Mouse (Mus musculus) heart, embryonic 16.5 days (tissue): ENCODE measurements around the gene Plekha5. TPM values are rescaled to one million over a fixed set of nuclear protein-coding genes. Genes with fewer than 3 reads are reported as not detected.
"Not testable (repeated sequence)": the region's sequence is repeated elsewhere in the genome, so short reads cannot be mapped to it uniquely, and the experiment has no call there.

Experiments used
- ATAC-seq: fragments of 200-750 bp; cut with Nextera tagmentation; replicated peaks from 2 replicates; pipeline ENCODE4 v1.8.0; 2017; ENCODE audit warnings: moderate number of reproducible peaks; ENCODE audit not compliant: insufficient read depth, low FRiP score; ENCODE audit errors: extremely low read depth
- H3K27ac ChIP-seq: fragments of 300-500 bp; sonication (generic); 2 replicates; pipeline ENCODE4 v1.5.1; 2014; ENCODE audit warnings: mild to moderate bottlenecking, low read length, control low read depth, moderate library complexity
- H3K27me3 ChIP-seq: fragments of 300-500 bp; sonication (generic); 2 replicates; pipeline ENCODE4 v1.6.1; 2014; ENCODE audit warnings: low read length, mixed read lengths; ENCODE audit not compliant: control insufficient read depth, insufficient read depth
- H3K36me3 ChIP-seq: fragments of 300-500 bp; sonication (generic); 2 replicates; pipeline ENCODE4 v1.6.1; 2014; ENCODE audit not compliant: control insufficient read depth, insufficient read depth
- H3K4me1 ChIP-seq: fragments of 300-500 bp; sonication (generic); 2 replicates; pipeline ENCODE4 v1.6.1; 2014; ENCODE audit warnings: low read length, mixed read lengths; ENCODE audit not compliant: control insufficient read depth, insufficient read depth
- H3K4me2 ChIP-seq: fragments of 300-500 bp; sonication (generic); 2 replicates; pipeline ENCODE4 v1.6.1; 2014; ENCODE audit warnings: low read depth, mild to moderate bottlenecking, control low read depth, low read length
- H3K4me3 ChIP-seq: fragments of 300-500 bp; sonication (generic); 2 replicates; pipeline ENCODE4 v1.5.1; 2014; ENCODE audit warnings: mild to moderate bottlenecking, control low read depth, low read length
- H3K9ac ChIP-seq: fragments of 300-500 bp; sonication (generic); 2 replicates; pipeline ENCODE4 v1.6.1; 2014; ENCODE audit warnings: low read length, control low read depth
- H3K9me3 ChIP-seq: fragments of 300-500 bp; sonication (generic); replicated peaks from 2 replicates; pipeline ENCODE4 v1.6.1; 2016; ENCODE audit warnings: low read length; ENCODE audit not compliant: control insufficient read depth
- WGBS: fragments of 180-500 bp; shearing (Covaris S2); extraction: QIAGEN DNeasy Blood & Tissue Kit; methylation state at CpG from one replicate; pipeline ENCODE4 v1.1.7; 2014; 5-methylcytosine and 5-hydroxymethylcytosine counted together
- polyA plus RNA-seq: library from polyadenylated mRNA; unstranded; fragments of >200 nt; fragmentation: Nextera tagmentation; extraction: Ambion mirVana; gene quantifications from 2 replicates; pipeline ENCODE4 v1.2.1, GENCODE M21; 2015

Plekha5 gene
- polyA plus RNA-seq, 1 experiment from 2014 or later = 27.8 TPM

DNA sequence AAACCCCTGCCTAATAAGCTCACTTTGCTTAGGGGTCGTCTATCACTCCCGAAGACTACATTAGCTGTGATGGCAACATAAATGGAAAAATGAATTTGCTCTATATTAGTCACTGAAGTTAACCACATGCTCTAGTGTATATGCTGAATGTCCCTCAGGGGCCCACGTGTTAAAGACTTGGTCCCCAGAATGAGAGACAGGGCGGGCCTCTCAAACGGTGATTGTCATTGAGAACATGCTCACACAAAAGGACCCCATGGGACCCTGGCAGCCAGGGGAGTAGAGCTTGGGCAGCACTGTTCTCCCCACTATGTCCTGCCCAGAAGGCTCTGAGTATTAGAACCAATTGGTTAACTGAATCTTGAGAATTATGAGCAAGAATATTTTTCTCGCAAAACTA is 97.1 kb downstream of the Plekha5 start:
- peaks cover 3% of the 10 kb centered on the region; the same call in 1 of the 2 replicates for H3K36me3 ChIP-seq
- no peaks in the 10 kb centered on the region for H3K27me3 ChIP-seq
- H3K9me3 ChIP-seq = no peaks in the 10 kb centered on the region
- H3K27ac ChIP-seq = no peak overlapping the region
- no peak for ATAC-seq
- no peak overlapping the region for H3K9ac ChIP-seq
- WGBS = 76% methylated on average over 6 of the region's 6 CpGs
- H3K4me1 ChIP-seq = peaks cover 34% of the 10 kb centered on the region
- H3K4me2 ChIP-seq = no peak overlapping the region
- H3K4me3 ChIP-seq = no peak overlapping the region

DNA sequence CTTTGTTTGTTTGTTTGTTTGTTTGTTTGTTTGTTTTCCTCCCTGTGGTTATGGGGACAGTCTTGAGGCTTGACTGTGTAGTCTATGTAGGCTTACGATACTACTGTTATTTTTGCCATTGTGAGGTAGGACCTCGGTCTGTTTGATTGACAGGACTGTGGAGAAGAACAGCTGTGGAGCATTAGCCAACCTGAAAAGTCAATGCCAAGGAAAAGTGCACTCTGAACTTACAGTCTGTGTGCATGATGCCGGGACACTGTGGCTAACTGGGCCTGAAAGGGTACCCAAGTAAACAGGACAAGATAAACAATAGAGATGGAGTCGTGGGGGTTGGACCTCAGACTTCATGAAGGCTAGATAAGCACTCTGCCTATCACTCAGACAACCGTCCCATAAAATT is 98.0 kb downstream of the Plekha5 start:
- H3K27ac ChIP-seq = no peak overlapping the region
- H3K9ac ChIP-seq = no peak overlapping the region
- H3K9me3 ChIP-seq = no peaks in the 10 kb centered on the region
- ATAC-seq = no peak
- no peaks in the 10 kb centered on the region for H3K27me3 ChIP-seq
- H3K36me3 ChIP-seq = peaks cover 8% of the 10 kb centered on the region; the same call in 1 of the 2 replicates
- no peak overlapping the region for H3K4me3 ChIP-seq
- H3K4me1 ChIP-seq = peaks cover 30% of the 10 kb centered on the region
- H3K4me2 ChIP-seq = no peak overlapping the region
- 51% methylated on average over 5 of the region's 5 CpGs for WGBS

DNA sequence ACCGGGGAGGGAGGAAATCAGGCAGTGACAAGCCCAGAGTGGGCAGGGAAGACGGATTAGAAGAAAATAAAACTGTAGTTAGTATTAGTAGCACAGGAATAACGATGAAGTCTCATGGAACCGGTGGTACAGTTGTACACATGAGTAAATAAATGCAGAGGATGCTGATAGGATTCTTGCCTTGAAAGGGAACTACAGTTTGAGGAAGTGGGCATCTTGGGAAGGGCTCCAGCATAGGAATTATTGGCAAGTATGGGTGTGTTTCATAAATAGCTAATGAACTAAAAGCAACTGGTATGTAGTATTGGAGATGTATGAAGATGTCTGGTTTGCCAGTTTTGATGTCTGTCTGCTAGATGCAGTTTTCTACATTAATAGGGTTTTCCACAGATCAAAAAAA is 99.7 kb downstream of the Plekha5 start:
- WGBS = 75% methylated on average over 4 of the region's 4 CpGs

DNA sequence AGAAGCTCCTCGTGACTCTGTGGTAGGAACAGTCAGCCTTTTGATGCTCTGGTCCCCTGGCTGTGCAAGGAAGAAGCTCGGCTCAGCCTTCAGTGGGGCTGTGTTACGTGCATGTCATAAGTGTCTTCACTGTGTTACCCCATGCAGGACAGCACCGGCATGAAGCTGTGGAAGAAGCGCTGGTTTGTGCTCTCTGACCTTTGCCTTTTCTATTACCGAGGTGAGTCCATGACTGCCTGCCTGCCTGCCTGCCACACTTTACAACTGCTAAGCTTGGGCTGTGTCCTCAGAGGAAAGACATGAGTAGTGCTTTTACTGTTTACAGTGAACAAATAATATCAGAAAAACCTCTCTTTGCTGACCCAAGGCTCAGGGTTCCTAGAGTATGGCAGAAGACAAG is 104.6 kb downstream of the Plekha5 start:
- Histone ChIP-seq H3K27ac (no peak overlapping the region), H3K9me3 (no peaks in the 10 kb centered on the region), H3K4me2 (no peak overlapping the region), H3K27me3 (no peaks in the 10 kb centered on the region), H3K36me3 (peaks cover 23% of the 10 kb centered on the region), H3K4me1 (no peaks in the 10 kb centered on the region), H3K9ac (no peak overlapping the region), H3K4me3 (no peak overlapping the region)
- ATAC-seq = no peak
- 87% methylated on average over 6 of the region's 6 CpGs for WGBS

More for the DNA sequence above, 99.7 kb downstream of the Plekha5 start:
- Histone ChIP-seq H3K9me3 (no peaks in the 10 kb centered on the region), H3K27ac (no peak overlapping the region), H3K36me3 (peaks cover 12% of the 10 kb centered on the region), H3K4me1 (peaks cover 27% of the 10 kb centered on the region), H3K4me3 (no peak overlapping the region), H3K9ac (no peak overlapping the region), H3K27me3 (no peaks in the 10 kb centered on the region), H3K4me2 (no peak overlapping the region)
- no peak for ATAC-seq

DNA sequence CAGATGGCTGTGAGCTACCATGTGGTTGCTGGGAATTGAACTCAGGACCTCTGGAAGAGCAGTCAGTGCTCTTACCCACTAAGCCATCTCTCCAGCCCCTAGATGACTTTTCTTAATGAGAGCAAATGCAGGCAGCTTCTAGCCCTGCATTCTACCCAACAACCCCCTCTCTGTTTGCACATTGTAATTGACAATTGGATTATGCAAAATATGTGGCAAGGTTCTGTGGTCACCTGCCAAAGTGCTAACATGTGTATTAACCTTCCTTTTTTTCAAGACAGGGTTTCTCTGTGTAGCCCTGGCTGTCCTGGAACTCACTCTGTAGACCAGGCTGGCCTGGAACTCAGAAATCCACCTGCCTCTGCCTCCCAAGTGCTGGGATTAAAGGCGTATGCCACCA is 109.0 kb downstream of the Plekha5 start:
- H3K9ac ChIP-seq, H3K4me2 ChIP-seq: not testable (repeated sequence)
- 96% methylated on average over 1 of the region's 1 CpGs for WGBS

DNA sequence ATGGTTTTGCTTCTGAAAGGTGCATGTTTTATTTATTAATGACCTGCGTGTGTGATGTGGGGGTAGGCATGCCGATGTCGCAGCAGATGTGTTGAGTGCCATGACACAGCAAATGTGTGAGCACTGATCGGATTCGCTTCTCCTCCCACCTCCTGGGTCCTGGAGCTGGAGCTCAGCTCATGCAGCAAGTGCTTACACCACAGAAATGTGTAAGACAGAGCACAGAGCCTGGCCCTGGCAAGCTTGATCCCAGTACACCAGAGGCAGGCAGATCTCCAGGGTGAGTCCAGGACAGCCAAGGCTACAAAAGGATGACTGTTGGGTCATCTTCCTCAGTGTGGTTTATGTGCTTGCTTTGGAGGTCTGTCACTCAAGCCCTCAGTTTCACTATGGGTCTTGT is 109.8 kb downstream of the Plekha5 start:
- H3K36me3 ChIP-seq = peaks cover 23% of the 10 kb centered on the region
- no peak for ATAC-seq
- no peak overlapping the region for H3K4me2 ChIP-seq
- peaks cover 2% of the 10 kb centered on the region; the same call in 1 of the 2 replicates for H3K4me1 ChIP-seq
- H3K27ac ChIP-seq = no peak overlapping the region
- H3K9ac ChIP-seq = no peak overlapping the region
- H3K9me3 ChIP-seq = no peaks in the 10 kb centered on the region
- H3K27me3 ChIP-seq = no peaks in the 10 kb centered on the region
- 91% methylated on average over 5 of the region's 5 CpGs for WGBS
- H3K4me3 ChIP-seq = no peak overlapping the region

More for the DNA sequence above, 109.0 kb downstream of the Plekha5 start:
- not testable (repeated sequence) for H3K27ac ChIP-seq, H3K4me3 ChIP-seq, H3K27me3 ChIP-seq, H3K4me1 ChIP-seq, H3K9me3 ChIP-seq, ATAC-seq
- H3K36me3 ChIP-seq = peaks cover 25% of the 10 kb centered on the region

DNA sequence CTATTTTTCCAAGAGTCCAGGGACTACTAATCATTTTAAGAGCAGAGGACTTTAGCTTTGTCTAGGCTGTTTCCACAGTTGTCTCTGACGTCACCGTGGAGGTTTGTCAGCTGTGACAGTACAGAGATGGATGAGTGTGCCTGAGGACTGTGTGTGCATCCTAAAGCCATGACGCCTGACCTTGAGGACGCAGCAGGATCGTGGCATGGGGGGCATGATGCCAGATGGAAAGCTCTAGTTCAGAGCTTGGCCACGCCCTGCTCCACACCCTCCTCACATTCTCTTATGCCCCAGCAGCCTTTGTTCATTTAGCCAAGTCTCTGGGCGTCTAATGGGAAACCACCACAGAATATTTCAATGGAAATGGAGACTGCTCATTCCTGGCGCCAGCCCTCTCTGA is 111.7 kb downstream of the Plekha5 start:
- Histone ChIP-seq H3K4me3 (no peak overlapping the region), H3K27me3 (no peaks in the 10 kb centered on the region), H3K36me3 (peaks cover 28% of the 10 kb centered on the region), H3K9me3 (no peaks in the 10 kb centered on the region), H3K9ac (no peak overlapping the region), H3K4me1 (peaks cover 2% of the 10 kb centered on the region; the same call in 1 of the 2 replicates), H3K27ac (no peak overlapping the region), H3K4me2 (no peak overlapping the region)
- 50% methylated on average over 8 of the region's 8 CpGs for WGBS
- peak; percentile 45; the same call in 1 of the 2 replicates for ATAC-seq

DNA sequence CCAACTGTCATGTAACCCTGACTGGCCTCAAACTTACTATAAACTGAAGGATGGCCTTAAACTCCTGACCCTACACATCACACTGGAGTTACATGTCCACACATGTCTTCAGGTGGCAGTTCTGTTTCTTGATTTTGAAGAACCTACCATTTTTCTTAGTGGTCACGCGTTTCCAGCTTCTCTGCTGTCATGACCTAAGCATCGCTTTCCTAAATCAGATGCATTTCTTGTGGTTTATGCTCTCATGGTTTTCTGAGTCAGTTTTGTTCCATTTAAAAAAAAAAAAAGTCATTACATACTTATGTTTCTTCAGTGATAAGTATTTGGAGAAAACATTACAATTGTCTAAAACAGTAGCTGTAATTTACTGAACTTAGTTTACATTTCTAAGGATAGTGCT is 118.1 kb downstream of the Plekha5 start:
- Histone ChIP-seq H3K4me1 (peaks cover 15% of the 10 kb centered on the region), H3K4me3 (no peak overlapping the region), H3K4me2 (no peak overlapping the region), H3K9me3 (no peaks in the 10 kb centered on the region), H3K27me3 (no peaks in the 10 kb centered on the region), H3K9ac (no peak overlapping the region), H3K27ac (no peak overlapping the region), H3K36me3 (peaks cover 26% of the 10 kb centered on the region)
- no peak for ATAC-seq
- WGBS = 93% methylated on average over 3 of the region's 3 CpGs

DNA sequence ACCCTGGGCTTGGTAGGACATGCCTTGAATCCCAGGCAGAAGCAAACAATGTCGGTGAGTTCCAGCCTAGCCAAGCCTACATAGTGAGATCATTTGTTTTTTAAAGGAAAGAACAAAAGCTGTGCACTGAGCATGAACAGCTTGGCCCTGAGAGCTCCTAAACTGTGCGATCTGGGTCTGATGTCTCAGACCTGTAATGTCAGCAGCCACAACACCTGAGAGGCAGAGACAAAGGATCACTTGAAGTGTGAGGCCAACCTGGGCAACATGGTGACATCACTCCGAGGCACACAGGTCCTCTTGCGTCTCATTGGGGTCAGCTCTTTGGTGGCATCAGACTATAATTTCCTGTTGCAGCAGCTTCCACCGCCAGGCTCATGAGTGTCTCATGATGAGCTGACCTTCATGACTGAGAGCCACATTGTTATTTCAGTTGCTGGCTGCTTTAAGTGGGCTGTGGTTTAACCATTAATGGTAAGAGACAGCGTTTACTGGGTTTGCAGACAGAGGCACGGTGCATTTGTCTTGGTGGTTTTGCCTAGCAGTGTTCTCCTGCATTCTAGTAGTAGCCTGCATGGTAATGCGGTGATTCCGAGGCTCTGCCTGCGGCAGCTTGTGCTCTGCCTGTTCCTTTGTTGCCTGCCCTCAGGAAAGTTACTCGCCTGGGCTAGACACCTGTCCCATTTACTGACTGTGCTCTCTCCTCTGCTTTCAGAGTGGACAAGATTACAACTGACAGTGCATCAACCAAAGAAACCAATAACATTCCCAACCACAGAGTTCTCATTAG is 119.3 kb downstream of the Plekha5 start:
- H3K36me3 ChIP-seq = peaks cover 23% of the 10 kb centered on the region

More for the DNA sequence above, 119.3 kb downstream of the Plekha5 start:
- 0 out of 2 replicates have a peak overlapping the region, but pooled peaks have one; percentile 3 for H3K27ac ChIP-seq
- no peak for ATAC-seq
- H3K27me3 ChIP-seq = no peaks in the 10 kb centered on the region
- H3K4me2 ChIP-seq = no peak overlapping the region
- H3K9me3 ChIP-seq = no peaks in the 10 kb centered on the region
- H3K4me1 ChIP-seq = peaks cover 25% of the 10 kb centered on the region
- 62% methylated on average over 11 of the region's 11 CpGs for WGBS
- no peak overlapping the region for H3K9ac ChIP-seq
- H3K4me3 ChIP-seq = no peak overlapping the region
